Mouse (Mus musculus): Measurements from ENCODE around the gene Alx3.

The Alx3 gene

GRCm38 (mm10) chr3:107594662-107595263 lies at the start of gene Alx3:
Alx3 (plus strand) TSS chr3:107595031.
- DNase-seq: no peak

GRCm38 (mm10) chr3:107545278-107545677 lies 49.6 kb upstream of the Alx3 start:
- DNase-seq: no peak

- peak in 1 of 2 experiments; percentile 21 for DNase-seq
Observed at GRCm38 (mm10) chr3:107545716-107546412, 49.0 kb upstream of the Alx3 start.

GRCm38 (mm10) chr3:107546956-107547355 lies 47.9 kb upstream of the Alx3 start:
- peak; percentile 87 to 88 for DNase-seq

- peak; percentile 83 to 93 for DNase-seq
Observed at GRCm38 (mm10) chr3:107550409-107551049, 44.3 kb upstream of the Alx3 start.

- DNase-seq: no peak
Observed at GRCm38 (mm10) chr3:107554842-107555241, 40.0 kb upstream of the Alx3 start, which contains the start of gene Ubl4b. Ubl4b (minus strand) TSS chr3:107555073.

GRCm38 (mm10) chr3:107558740-107559139 lies 36.1 kb upstream of the Alx3 start:
- DNase-seq: no peak

GRCm38 (mm10) chr3:107559183-107559582 lies 35.6 kb upstream of the Alx3 start:
- DNase-seq: peak; percentile 78 to 85

- no peak for DNase-seq
Observed at GRCm38 (mm10) chr3:107562104-107562503, 32.7 kb upstream of the Alx3 start.

- DNase-seq: peak; percentile 34 to 64
Observed at GRCm38 (mm10) chr3:107562591-107562990, 32.2 kb upstream of the Alx3 start.

- no peak for DNase-seq
Observed at GRCm38 (mm10) chr3:107563880-107564279, 31.0 kb upstream of the Alx3 start.

- DNase-seq: no peak
Observed at GRCm38 (mm10) chr3:107565331-107565730, 29.5 kb upstream of the Alx3 start.

- DNase-seq: no peak
Observed at GRCm38 (mm10) chr3:107567766-107568165, 27.1 kb upstream of the Alx3 start.

- DNase-seq: no peak
Observed at GRCm38 (mm10) chr3:107568721-107569120, 26.1 kb upstream of the Alx3 start.

- DNase-seq: no peak
Observed at GRCm38 (mm10) chr3:107571205-107571604, 23.6 kb upstream of the Alx3 start.

- no peak for DNase-seq
Observed at GRCm38 (mm10) chr3:107576807-107577206, 18.0 kb upstream of the Alx3 start.

GRCm38 (mm10) chr3:107577810-107578390 lies 16.9 kb upstream of the Alx3 start:
- no peak for DNase-seq

- peak; percentile 64 to 84 for DNase-seq
Observed at GRCm38 (mm10) chr3:107579466-107579865, 15.4 kb upstream of the Alx3 start.

- DNase-seq: no peak
Observed at GRCm38 (mm10) chr3:107581103-107582010, 13.5 kb upstream of the Alx3 start.

GRCm38 (mm10) chr3:107582130-107582874 lies 12.5 kb upstream of the Alx3 start:
- no peak for DNase-seq
